Mouse (Mus musculus) stomach, embryonic 16.5 days (tissue): ENCODE data around the gene Rgma. TPM values are rescaled to one million over a fixed set of nuclear protein-coding genes. Genes with fewer than 3 reads are reported as not detected.

Experiments used
- ATAC-seq: fragments of 200-750 bp; cut with Nextera tagmentation; 2 replicates; pipeline ENCODE4 v1.8.0; 2017; ENCODE audit warnings: moderate number of reproducible peaks, moderate TSS enrichment; ENCODE audit not compliant: insufficient read depth, low FRiP score
- H3K27ac ChIP-seq: fragments of 300-500 bp; sonication (generic); 2 replicates; pipeline ENCODE4 v1.5.1; 2014; ENCODE audit warnings: low read length
- H3K27me3 ChIP-seq: fragments of 300-500 bp; sonication (generic); 2 replicates; pipeline ENCODE4 v1.6.1; 2014; ENCODE audit warnings: low read length, control low read depth, mixed read lengths; ENCODE audit not compliant: control insufficient read depth, insufficient read depth
- H3K36me3 ChIP-seq: fragments of 300-500 bp; sonication (generic); 2 replicates; pipeline ENCODE4 v1.6.1; 2014; ENCODE audit warnings: low read length; ENCODE audit not compliant: control insufficient read depth, insufficient read depth
- H3K4me1 ChIP-seq: fragments of 300-500 bp; sonication (generic); 2 replicates; pipeline ENCODE4 v1.6.1; 2014; ENCODE audit warnings: low read length, control low read depth, mixed read lengths; ENCODE audit not compliant: control insufficient read depth, insufficient read depth
- H3K4me2 ChIP-seq: fragments of 300-500 bp; sonication (generic); 2 replicates; pipeline ENCODE4 v1.6.1; 2014; ENCODE audit warnings: low read depth, low read length, mixed read lengths
- H3K4me3 ChIP-seq: fragments of 300-500 bp; sonication (generic); replicated peaks from 2 replicates; pipeline ENCODE4 v1.5.1; 2014; ENCODE audit warnings: mild to moderate bottlenecking, low read length
- H3K9ac ChIP-seq: fragments of 300-500 bp; sonication (generic); 2 replicates; pipeline ENCODE4 v1.6.1; 2014; ENCODE audit warnings: low read length
- H3K9me3 ChIP-seq: fragments of 300-500 bp; sonication (generic); replicated peaks from 2 replicates; pipeline ENCODE4 v1.6.1; 2016; ENCODE audit warnings: low read length, control low read depth; ENCODE audit not compliant: control insufficient read depth
- WGBS: fragments of 180-500 bp; shearing (Covaris S2); extraction: QIAGEN DNeasy Blood & Tissue Kit; methylation state at CpG from one replicate; pipeline ENCODE4 v1.1.7; 2014; 5-methylcytosine and 5-hydroxymethylcytosine counted together
- polyA plus RNA-seq: library from polyadenylated mRNA; unstranded; fragments of >200 nt; fragmentation: Nextera tagmentation; extraction: Ambion mirVana; gene quantifications from 2 replicates; pipeline ENCODE4 v1.2.1, GENCODE M21; 2015

Rgma gene
- polyA plus RNA-seq, 1 experiment from 2014 or later, result 11.7 TPM

- Histone ChIP-seq H3K4me2 (no peak overlapping the region), H3K36me3 (no peaks in the 10 kb centered on the region), H3K9ac (no peak overlapping the region), H3K9me3 (no peaks in the 10 kb centered on the region), H3K4me3 (no peak overlapping the region), H3K27me3 (no peaks in the 10 kb centered on the region), H3K27ac (peak overlapping the region; percentile 74), H3K4me1 (peaks cover 26% of the 10 kb centered on the region)
- 36% methylated on average over 7 of the region's 7 CpGs for WGBS
- peak; percentile 48; the same call in 1 of the 2 replicates for ATAC-seq
Measured at GRCm38 (mm10) chr7:73334883-73335282, 40.4 kb upstream of the Rgma start.

GRCm38 (mm10) chr7:73336380-73336779, 38.9 kb upstream of the Rgma start:
- H3K4me3 ChIP-seq, result no peak overlapping the region
- H3K9ac ChIP-seq, result no peak overlapping the region
- no peaks in the 10 kb centered on the region for H3K36me3 ChIP-seq
- ATAC-seq, result no peak; the same call in 1 of the 2 replicates
- no peaks in the 10 kb centered on the region for H3K27me3 ChIP-seq
- 26% methylated on average over 7 of the region's 7 CpGs for WGBS
- H3K4me1 ChIP-seq, result peaks cover 20% of the 10 kb centered on the region
- peak overlapping the region; percentile 66 for H3K27ac ChIP-seq
- H3K4me2 ChIP-seq, result no peak overlapping the region
- H3K9me3 ChIP-seq, result no peaks in the 10 kb centered on the region

GRCm38 (mm10) chr7:73338353-73338752, 37.0 kb upstream of the Rgma start:
- Histone ChIP-seq H3K4me3 (no peak overlapping the region), H3K27ac (no peak overlapping the region), H3K27me3 (no peaks in the 10 kb centered on the region), H3K4me1 (peaks cover 14% of the 10 kb centered on the region; the same call in 1 of the 2 replicates), H3K4me2 (no peak overlapping the region), H3K9ac (no peak overlapping the region), H3K9me3 (no peaks in the 10 kb centered on the region), H3K36me3 (no peaks in the 10 kb centered on the region)
- ATAC-seq, result no peak
- WGBS, result 91% methylated on average over 5 of the region's 5 CpGs

- Histone ChIP-seq H3K4me1 (peaks cover 4% of the 10 kb centered on the region), H3K27ac (no peak overlapping the region), H3K27me3 (no peaks in the 10 kb centered on the region), H3K9me3 (no peaks in the 10 kb centered on the region), H3K4me3 (no peak overlapping the region), H3K9ac (no peak overlapping the region), H3K36me3 (no peaks in the 10 kb centered on the region), H3K4me2 (no peak overlapping the region)
- ATAC-seq, result no peak
- 64% methylated on average over 3 of the region's 3 CpGs for WGBS
Measured at GRCm38 (mm10) chr7:73343852-73344251, 31.5 kb upstream of the Rgma start.

- no peaks in the 10 kb centered on the region for H3K36me3 ChIP-seq
- 32% methylated on average over 10 of the region's 10 CpGs for WGBS
- no peak overlapping the region for H3K27ac ChIP-seq
- peaks cover 6% of the 10 kb centered on the region for H3K4me1 ChIP-seq
- H3K27me3 ChIP-seq, result no peaks in the 10 kb centered on the region
- H3K9ac ChIP-seq, result no peak overlapping the region
- H3K4me2 ChIP-seq, result no peak overlapping the region
- no peaks in the 10 kb centered on the region for H3K9me3 ChIP-seq
- H3K4me3 ChIP-seq, result no peak overlapping the region
- ATAC-seq, result no peak
Measured at GRCm38 (mm10) chr7:73348585-73349124, 26.7 kb upstream of the Rgma start.

GRCm38 (mm10) chr7:73349158-73349557, 26.2 kb upstream of the Rgma start:
- 63% methylated on average over 8 of the region's 8 CpGs for WGBS
- Histone ChIP-seq H3K36me3 (no peaks in the 10 kb centered on the region), H3K27me3 (no peaks in the 10 kb centered on the region), H3K27ac (no peak overlapping the region), H3K4me3 (no peak overlapping the region), H3K9ac (no peak overlapping the region), H3K4me2 (no peak overlapping the region), H3K9me3 (no peaks in the 10 kb centered on the region), H3K4me1 (peaks cover 6% of the 10 kb centered on the region)
- no peak for ATAC-seq

- no peak for ATAC-seq
- Histone ChIP-seq H3K9me3 (no peaks in the 10 kb centered on the region), H3K27me3 (no peaks in the 10 kb centered on the region), H3K27ac (no peak overlapping the region), H3K36me3 (no peaks in the 10 kb centered on the region), H3K4me1 (no peaks in the 10 kb centered on the region), H3K4me2 (no peak overlapping the region), H3K4me3 (no peak overlapping the region), H3K9ac (no peak overlapping the region)
- WGBS, result 49% methylated on average over 9 of the region's 9 CpGs
Measured at GRCm38 (mm10) chr7:73355229-73355628, 20.1 kb upstream of the Rgma start.

- no peaks in the 10 kb centered on the region for H3K4me1 ChIP-seq
- no peak for ATAC-seq
- no peak overlapping the region for H3K4me2 ChIP-seq
- no peaks in the 10 kb centered on the region for H3K27me3 ChIP-seq
- no peaks in the 10 kb centered on the region for H3K9me3 ChIP-seq
- H3K9ac ChIP-seq, result no peak overlapping the region
- WGBS, result 75% methylated on average over 5 of the region's 5 CpGs
- no peak overlapping the region for H3K4me3 ChIP-seq
- H3K36me3 ChIP-seq, result no peaks in the 10 kb centered on the region
- H3K27ac ChIP-seq, result no peak overlapping the region
Measured at GRCm38 (mm10) chr7:73356901-73357300, 18.4 kb upstream of the Rgma start.

GRCm38 (mm10) chr7:73357626-73358025, 17.7 kb upstream of the Rgma start:
- no peak overlapping the region for H3K4me2 ChIP-seq
- H3K9me3 ChIP-seq, result no peaks in the 10 kb centered on the region
- H3K9ac ChIP-seq, result no peak overlapping the region
- 89% methylated on average over 2 of the region's 2 CpGs for WGBS
- H3K36me3 ChIP-seq, result no peaks in the 10 kb centered on the region
- H3K27me3 ChIP-seq, result no peaks in the 10 kb centered on the region
- H3K27ac ChIP-seq, result no peak overlapping the region
- H3K4me1 ChIP-seq, result no peaks in the 10 kb centered on the region
- H3K4me3 ChIP-seq, result no peak overlapping the region
- no peak for ATAC-seq
